In genomic region chr9:122285833-122286310, GRCm38 (mm10) we compare ENCODE assay signal across 8 mouse cellular contexts. TPM values are rescaled to one million over a fixed set of nuclear protein-coding genes. Genes with fewer than 3 reads are reported as not detected.
A peak's percentile ranks its signal among the peaks of the same experiment; 100 is the strongest.
DNase-seq lines count a peak whose midpoint lies in the region; ATAC-seq and TF ChIP-seq lines count a peak whose summit lies in the region.

No protein-coding gene starts in this region.

- H3K27me3 ChIP-seq in forebrain, embryonic 10.5 days (ENCODE audit: poor library complexity, severe bottlenecking) = no peaks in the 10 kb centered on the region
- no peaks in the 10 kb centered on the region for H3K27me3 ChIP-seq in forebrain, postnatal 0 days (ENCODE audit: insufficient read depth, low read length)
- H3K27me3 ChIP-seq in kidney, adult 2 months (replicated peaks; ENCODE audit: control insufficient read depth, insufficient read depth, low read length) = no peaks in the 10 kb centered on the region
- H3K27me3 ChIP-seq in hindbrain, embryonic 14.5 days (ENCODE audit: control insufficient read depth, insufficient read depth, low read length) = no peaks in the 10 kb centered on the region
- no peaks in the 10 kb centered on the region for H3K27me3 ChIP-seq in neural tube, embryonic 13.5 days

- no peak for DNase-seq in forebrain, embryonic 10.5 days (ENCODE audit: extremely low spot score, low spot score)
- DNase-seq in forebrain, postnatal 0 days = no peak
- DNase-seq in kidney, postnatal 10 days = peak; percentile 18
- DNase-seq in kidney, adult 2 months = no peak
- DNase-seq in hindbrain, embryonic 14.5 days (ENCODE audit: low spot score) = no peak
- no peak for DNase-seq in left cerebral cortex, adult 18-20 months (ENCODE audit: low spot score in 2 of 2)
- no peak for DNase-seq in MN1 (ENCODE audit: low spot score)

- H3K27ac ChIP-seq in forebrain, embryonic 10.5 days = peak overlapping the region; percentile 79
- no peak overlapping the region for H3K27ac ChIP-seq in forebrain, postnatal 0 days (ENCODE audit: low read depth, low read length)
- no peak overlapping the region for H3K27ac ChIP-seq in kidney, adult 2 months (ENCODE audit: insufficient read depth, low read depth, low read length)
- H3K27ac ChIP-seq in hindbrain, embryonic 14.5 days = no peak overlapping the region
- H3K27ac ChIP-seq in neural tube, embryonic 13.5 days (replicated peaks) = peak overlapping the region; percentile 10; the same call in 1 of the 2 replicates

- WGBS in forebrain, embryonic 10.5 days = 20% methylated on average over 4 of the region's 4 CpGs
- 18% methylated on average over 4 of the region's 4 CpGs for WGBS in forebrain, postnatal 0 days
- WGBS in kidney, adult 2 months = 33% methylated on average over 4 of the region's 4 CpGs
- 18% methylated on average over 4 of the region's 4 CpGs for WGBS in hindbrain, embryonic 14.5 days
- 27% methylated on average over 4 of the region's 4 CpGs for WGBS in neural tube, embryonic 13.5 days

- ATAC-seq in forebrain, postnatal 0 days = no peak
- 0 out of 2 replicates have a peak, but pooled peaks have one; percentile 27 for ATAC-seq in hindbrain, embryonic 14.5 days (ENCODE audit: low FRiP score)
- ATAC-seq in neural tube, embryonic 13.5 days (ENCODE audit: low read depth) = 0 out of 2 replicates have a peak, but pooled peaks have one; percentile 55

- H3K4me3 ChIP-seq in forebrain, embryonic 10.5 days = peak overlapping the region; percentile 16; the same call in 1 of the 2 replicates
- no peak overlapping the region for H3K4me3 ChIP-seq in forebrain, postnatal 0 days (ENCODE audit: low read depth, low read length)
- H3K4me3 ChIP-seq in kidney, adult 2 months (ENCODE audit: insufficient read depth, low read depth, low read length) = no peak overlapping the region
- no peak overlapping the region for H3K4me3 ChIP-seq in hindbrain, embryonic 14.5 days (replicated peaks; ENCODE audit: low read length)
- H3K4me3 ChIP-seq in neural tube, embryonic 13.5 days = no peak overlapping the region

- H3K9ac ChIP-seq in forebrain, postnatal 0 days = no peak overlapping the region
- no peak overlapping the region for H3K9ac ChIP-seq in hindbrain, embryonic 14.5 days
- H3K9ac ChIP-seq in neural tube, embryonic 13.5 days = no peak overlapping the region

- no peak overlapping the region for H3K4me2 ChIP-seq in forebrain, postnatal 0 days (ENCODE audit: low read depth)
- no peak overlapping the region; the same call in 1 of the 2 replicates for H3K4me2 ChIP-seq in hindbrain, embryonic 14.5 days (replicated peaks)
- H3K4me2 ChIP-seq in neural tube, embryonic 13.5 days = no peak overlapping the region

- TF ChIP-seq CTCF in forebrain, postnatal 0 days (IDR thresholded peaks at IDR 0.05; ENCODE audit: low read depth) = no peak
- no peak for TF ChIP-seq CTCF in kidney, adult 2 months (conservative IDR thresholded peaks at IDR 0.05; ENCODE audit: insufficient read depth, insufficient read length, low read depth, low read length)

- H3K36me3 ChIP-seq in forebrain, embryonic 10.5 days (replicated peaks) = peaks cover 4% of the 10 kb centered on the region
- H3K36me3 ChIP-seq in forebrain, postnatal 0 days (ENCODE audit: insufficient read depth) = no peaks in the 10 kb centered on the region
- H3K36me3 ChIP-seq in kidney, adult 2 months (ENCODE audit: control insufficient read depth, insufficient read depth, low read length) = no peaks in the 10 kb centered on the region
- no peaks in the 10 kb centered on the region for H3K36me3 ChIP-seq in hindbrain, embryonic 14.5 days (replicated peaks; ENCODE audit: control insufficient read depth, insufficient read depth)
- no peaks in the 10 kb centered on the region for H3K36me3 ChIP-seq in neural tube, embryonic 13.5 days

- no peaks in the 10 kb centered on the region for H3K9me3 ChIP-seq in forebrain, embryonic 10.5 days
- H3K9me3 ChIP-seq in forebrain, postnatal 0 days (ENCODE audit: low read length) = no peaks in the 10 kb centered on the region
- no peaks in the 10 kb centered on the region for H3K9me3 ChIP-seq in hindbrain, embryonic 14.5 days (ENCODE audit: control insufficient read depth, low read length)
- H3K9me3 ChIP-seq in neural tube, embryonic 13.5 days = no peaks in the 10 kb centered on the region

- H3K4me1 ChIP-seq in forebrain, embryonic 10.5 days = peaks cover 54% of the 10 kb centered on the region
- H3K4me1 ChIP-seq in forebrain, postnatal 0 days (ENCODE audit: insufficient read depth) = no peaks in the 10 kb centered on the region
- peaks cover 10% of the 10 kb centered on the region for H3K4me1 ChIP-seq in kidney, adult 2 months (ENCODE audit: control insufficient read depth, insufficient read depth, low read length)
- H3K4me1 ChIP-seq in hindbrain, embryonic 14.5 days (replicated peaks; ENCODE audit: control insufficient read depth, insufficient read depth, low read length) = peaks cover 8% of the 10 kb centered on the region; the same call in 1 of the 2 replicates
- peaks cover 30% of the 10 kb centered on the region for H3K4me1 ChIP-seq in neural tube, embryonic 13.5 days (replicated peaks)

- no peak for TF ChIP-seq POLR2A in kidney, adult 2 months (IDR thresholded peaks at IDR 0.05; ENCODE audit: low read depth, low read length)

RNA-seq across cellular contexts. Expression of gene Ano10, which starts 8.4 kb away (rescaled TPM):
- polyA plus RNA-seq in forebrain, embryonic 10.5 days (2016; fragmentation: Nextera tagmentation; extraction: Ambion mirVana) = 29.9 and 31.1 TPM in 2 replicates
- total RNA-seq in forebrain, postnatal 0 days (2014; rRNA removed) = 24.7 and 35.3 TPM in 2 replicates
- 26.3 and 32.0 TPM in 2 replicates for polyA plus RNA-seq in forebrain, postnatal 0 days (2015; fragmentation: Nextera tagmentation; extraction: Ambion mirVana)
- 50.6 and 54.4 TPM in 2 replicates for polyA plus RNA-seq in kidney, adult 2 months (2012; rRNA removed)
- polyA plus RNA-seq in hindbrain, embryonic 14.5 days (2014; fragmentation: Nextera tagmentation; extraction: Ambion mirVana) = 43.6 and 44.6 TPM in 2 replicates
- 52.1 and 52.8 TPM in 2 replicates for polyA plus RNA-seq in neural tube, embryonic 13.5 days (2015; fragmentation: Nextera tagmentation; extraction: Ambion mirVana)
- total RNA-seq in left cerebral cortex, adult 18-20 months (2021) = 10 to 100 TPM; 29.7 to 30.9 TPM

Comparison
In these comparisons a context has a peak if more than half of its experiments do, and no peak if none do; other contexts are left out.
1. H3K27ac ChIP-seq: peak in forebrain, embryonic 10.5 days (single experiment) and neural tube, embryonic 13.5 days (single experiment); none in forebrain, postnatal 0 days (single experiment), kidney, adult 2 months (single experiment) and hindbrain, embryonic 14.5 days (single experiment).